Mouse (Mus musculus): Measurements from ENCODE around the gene Olfr395.
"Not testable (repeated sequence)": the region's sequence is repeated elsewhere in the genome, so short reads cannot be mapped to it uniquely, and the experiment has no call there.

Olfr395 gene

GRCm38 (mm10) chr11:73909199-73909598 lies at the start of gene Olfr395:
TSS of gene Olfr395 (minus strand) at chr11:73909299.
- DNase-seq: not testable (repeated sequence)

DNA sequence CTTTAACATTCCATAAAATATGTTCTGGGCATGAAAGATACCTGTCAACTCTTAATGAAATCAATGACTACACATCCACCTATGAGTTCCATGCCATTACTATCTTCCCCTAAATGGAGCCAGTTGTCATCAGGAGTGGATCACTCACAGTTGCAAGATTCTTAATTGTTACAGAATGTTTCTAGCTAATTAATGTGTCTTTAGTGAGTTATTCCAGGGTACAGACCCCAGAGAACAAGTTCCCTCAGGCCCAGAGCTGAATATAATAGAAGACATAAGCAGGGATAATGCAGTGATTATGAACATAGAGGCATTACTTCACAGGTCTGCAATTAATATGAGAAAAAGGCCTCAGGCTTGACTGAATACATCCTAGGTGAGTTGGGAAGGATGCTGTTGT lies 27.3 kb upstream of the Olfr395 start, which contains the start of gene Olfr23:
Gene Olfr23, plus strand, starts transcription at position 301 of the 400 bp plus-strand sequence.
- DNase-seq: no peak

- DNase-seq: no peak
These were observed 18.4 kb downstream of the Olfr395 start, which contains the start of gene Olfr394 for GRCm38 (mm10) chr11:73890671-73891070. TSS of gene Olfr394 (minus strand) at chr11:73890771.

Measured in kidney, adult 8-10 months (tissue).